Mouse (Mus musculus) kidney, adult 2 months (tissue): ENCODE results near the gene Irx3.

ENCODE experiments used
- CTCF ChIP-seq: fragments of 200-500 bp; conservative IDR thresholded peaks from 2 replicates; pipeline ENCODE4 v1.5.1; 2011; ENCODE audit warnings: low read depth, mild to moderate bottlenecking, control low read depth, low read length, moderate library complexity, mixed read lengths; ENCODE audit not compliant: insufficient read depth, insufficient read length
- POLR2A ChIP-seq: fragments of 200-500 bp; IDR thresholded peaks from one replicate; pipeline ENCODE4 v1.6.1; 2011; ENCODE audit warnings: low read depth, low read length, control low read depth

DNA sequence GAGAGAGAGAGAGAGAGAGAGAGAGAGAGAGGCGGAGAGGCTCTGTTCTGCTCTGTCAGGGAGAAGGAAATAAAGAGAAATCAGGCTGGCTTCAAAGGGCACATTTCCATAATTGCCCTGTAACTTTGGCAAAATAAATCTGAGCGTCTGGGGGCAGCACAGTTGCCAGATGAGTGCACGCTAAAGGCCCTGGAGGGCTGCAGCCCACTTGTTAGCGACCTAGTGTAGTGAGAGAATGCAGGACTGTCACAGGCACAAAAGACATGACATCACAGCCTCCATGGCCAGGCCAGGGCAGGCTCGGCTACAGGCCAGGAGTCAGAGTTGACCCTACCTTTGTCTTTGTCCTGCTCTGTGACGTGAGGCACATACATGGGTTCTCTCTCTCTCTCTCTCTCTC lies 8.0 kb downstream of the Irx3 start:
- no peak for TF ChIP-seq CTCF
- no peak for TF ChIP-seq POLR2A
